Mouse (Mus musculus): ENCODE measurements around the gene Sox21.

Gene Sox21

GRCm38 (mm10) chr14:118225061-118225743 is 11.6 kb downstream of the Sox21 start:
- DNase-seq (ENCODE audit: low read depth, low spot score), result no peak

- no peak for DNase-seq (ENCODE audit: low read depth, low spot score)
These were observed 15.9 kb downstream of the Sox21 start for GRCm38 (mm10) chr14:118220885-118221284.

- no peak for DNase-seq (ENCODE audit: low read depth, low spot score)
These were observed 20.0 kb downstream of the Sox21 start for GRCm38 (mm10) chr14:118216826-118217225.

- no peak for DNase-seq (ENCODE audit: low read depth, low spot score)
These were observed 24.5 kb downstream of the Sox21 start for GRCm38 (mm10) chr14:118212188-118212804.

- no peak for DNase-seq (ENCODE audit: low read depth, low spot score)
These were observed 27.2 kb downstream of the Sox21 start for GRCm38 (mm10) chr14:118209642-118210041.

- DNase-seq (ENCODE audit: low read depth, low spot score), result no peak
These were observed 29.5 kb downstream of the Sox21 start for GRCm38 (mm10) chr14:118207347-118207746.

- no peak for DNase-seq (ENCODE audit: low read depth, low spot score)
These were observed 33.8 kb downstream of the Sox21 start for GRCm38 (mm10) chr14:118203031-118203430.

GRCm38 (mm10) chr14:118202006-118202405 is 34.8 kb downstream of the Sox21 start:
- no peak for DNase-seq (ENCODE audit: low read depth, low spot score)

- no peak for DNase-seq (ENCODE audit: low read depth, low spot score)
These were observed 36.1 kb downstream of the Sox21 start for GRCm38 (mm10) chr14:118200731-118201130.

GRCm38 (mm10) chr14:118197063-118197462 is 39.8 kb downstream of the Sox21 start:
- no peak for DNase-seq (ENCODE audit: low read depth, low spot score)

GRCm38 (mm10) chr14:118194219-118194914 is 42.5 kb downstream of the Sox21 start:
- DNase-seq (ENCODE audit: low read depth, low spot score), result no peak

- DNase-seq (ENCODE audit: low read depth, low spot score), result no peak
These were observed 43.2 kb downstream of the Sox21 start for GRCm38 (mm10) chr14:118193663-118194062.

GRCm38 (mm10) chr14:118193001-118193628 is 43.7 kb downstream of the Sox21 start:
- no peak for DNase-seq (ENCODE audit: low read depth, low spot score)

GRCm38 (mm10) chr14:118191442-118191841 is 45.4 kb downstream of the Sox21 start:
- no peak for DNase-seq (ENCODE audit: low read depth, low spot score)
